Mouse (Mus musculus): Measurements from ENCODE around the gene Mat2a. TPM values are rescaled to one million over a fixed set of nuclear protein-coding genes. Genes with fewer than 3 reads are reported as not detected.

The Mat2a gene
- total RNA-seq, 2 experiments from 2014 or later: 192 to 403 TPM

DNA sequence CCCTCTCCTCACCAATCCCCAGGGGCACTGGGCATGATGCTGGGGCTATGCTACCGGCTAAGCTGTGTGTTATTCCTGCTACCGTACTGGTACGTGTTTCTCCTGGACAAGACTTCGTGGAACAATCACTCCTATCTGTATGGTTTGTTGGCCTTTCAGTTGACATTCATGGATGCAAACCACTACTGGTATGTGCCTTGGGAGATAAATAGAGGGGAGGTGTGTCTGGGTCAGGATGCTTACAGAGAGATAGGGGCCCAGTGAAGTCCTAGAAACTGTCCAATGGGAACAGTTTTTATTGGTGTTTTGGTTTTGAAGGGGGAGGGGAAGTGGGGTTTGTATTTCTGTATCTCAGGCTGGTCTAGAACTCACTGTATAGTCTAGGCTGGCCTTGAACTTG is 21.1 kb downstream of the Mat2a start:
- 0 out of 2 replicates have a peak, but pooled peaks have one; percentile 19 for ATAC-seq (replicated peaks; ENCODE audit: poor library complexity)

GRCm38 (mm10) chr6:72415964-72416772 is 23.2 kb downstream of the Mat2a start:
- ATAC-seq (replicated peaks; ENCODE audit: poor library complexity): no peak

DNA sequence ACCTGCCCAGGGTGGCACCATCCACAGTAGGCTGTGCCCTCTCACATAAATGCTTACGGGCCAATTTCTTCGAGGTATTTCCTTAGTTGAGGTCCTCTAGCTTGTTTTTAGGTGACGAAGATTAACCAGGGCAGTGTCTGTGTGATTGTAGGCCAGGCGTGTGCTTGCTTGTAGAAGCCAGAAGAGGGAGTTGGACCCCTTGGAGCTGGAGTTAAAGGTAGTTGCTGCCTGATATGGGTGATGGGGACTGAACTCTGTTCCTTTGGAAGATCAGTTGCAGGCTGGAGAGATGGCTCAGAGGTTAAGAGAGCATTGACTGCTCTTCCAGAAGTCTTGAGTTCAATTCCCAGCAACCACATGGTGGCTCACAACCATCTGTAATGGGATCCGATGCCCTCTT is 24.2 kb downstream of the Mat2a start:
- ATAC-seq (replicated peaks; ENCODE audit: poor library complexity): 0 out of 2 replicates have a peak, but pooled peaks have one; percentile 20

GRCm38 (mm10) chr6:72414076-72414756 is 25.1 kb downstream of the Mat2a start, which contains the start of gene Ggcx:
Ggcx (plus strand) TSS chr6:72414308.
- ATAC-seq (replicated peaks; ENCODE audit: poor library complexity): peak; percentile 95

GRCm38 (mm10) chr6:72410518-72410917 is 28.8 kb downstream of the Mat2a start:
- peak; percentile 32 for ATAC-seq (replicated peaks; ENCODE audit: poor library complexity)

DNA sequence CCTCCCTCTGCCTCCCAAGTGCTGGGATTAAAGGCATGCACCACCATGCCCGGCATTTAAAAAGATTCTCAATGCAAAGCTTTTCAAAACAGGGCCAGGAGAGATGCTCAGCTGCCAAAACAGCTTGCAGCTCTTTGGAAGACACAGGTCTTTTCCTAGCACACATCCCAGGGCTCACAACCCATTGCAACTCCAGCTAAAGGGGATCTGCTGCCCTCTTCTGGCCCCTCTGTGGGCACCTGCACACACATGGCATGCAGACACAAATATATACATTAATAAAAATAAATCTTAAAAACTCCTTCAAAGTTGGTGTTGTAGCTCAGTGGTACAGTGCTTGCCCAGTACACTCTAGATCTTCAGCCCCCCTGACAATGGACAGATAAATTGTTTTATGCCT is 29.4 kb downstream of the Mat2a start:
- no peak for ATAC-seq (replicated peaks; ENCODE audit: poor library complexity)

GRCm38 (mm10) chr6:72409567-72409966 is 29.8 kb downstream of the Mat2a start:
- ATAC-seq (replicated peaks; ENCODE audit: poor library complexity): no peak

GRCm38 (mm10) chr6:72407119-72407518 is 32.2 kb downstream of the Mat2a start:
- ATAC-seq (replicated peaks; ENCODE audit: poor library complexity): peak; percentile 99

GRCm38 (mm10) chr6:72405356-72405755 is 34.0 kb downstream of the Mat2a start:
- no peak for ATAC-seq (replicated peaks; ENCODE audit: poor library complexity)

DNA sequence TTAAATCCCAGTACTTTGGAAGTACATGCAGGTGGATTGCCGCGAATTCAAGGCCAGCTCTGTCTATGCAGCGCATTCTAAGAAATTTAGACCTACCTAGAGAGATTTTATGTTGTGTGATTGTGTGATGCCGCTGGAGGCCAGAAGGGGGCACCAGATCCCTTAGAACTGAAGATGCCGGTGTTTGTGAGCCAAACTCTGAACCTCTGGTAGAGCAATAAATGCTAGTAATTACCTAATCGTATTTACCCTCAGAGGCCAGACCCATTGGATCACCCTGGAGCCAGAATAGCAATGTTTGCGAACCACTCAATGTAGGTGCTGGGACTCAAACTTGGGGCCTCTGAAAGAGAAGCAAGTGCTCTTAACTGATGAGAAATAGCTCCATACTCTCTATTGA is 37.5 kb downstream of the Mat2a start:
- ATAC-seq (replicated peaks; ENCODE audit: poor library complexity): peak; percentile 97

DNA sequence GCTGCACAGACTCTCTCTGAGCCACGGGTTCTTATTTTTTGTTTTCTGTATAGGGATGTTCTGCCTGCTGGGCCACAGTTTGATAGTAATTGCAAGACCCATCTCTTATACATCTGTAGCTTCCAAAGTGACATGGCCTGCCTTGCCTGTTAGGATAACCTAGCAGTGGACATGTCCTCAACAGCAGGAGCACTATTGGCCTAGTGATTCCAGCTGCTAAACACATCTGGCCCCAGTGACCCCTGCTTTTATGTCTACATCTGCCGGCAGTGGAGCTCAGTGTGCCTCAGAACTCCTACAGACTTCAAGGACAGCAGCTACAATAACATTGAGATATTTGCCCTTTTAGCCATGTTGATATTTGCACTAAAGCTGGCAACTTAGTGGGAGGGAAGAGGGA is 39.4 kb downstream of the Mat2a start:
- ATAC-seq (replicated peaks; ENCODE audit: poor library complexity): no peak

GRCm38 (mm10) chr6:72396837-72397251 is 42.5 kb downstream of the Mat2a start:
- no peak for ATAC-seq (replicated peaks; ENCODE audit: poor library complexity)

GRCm38 (mm10) chr6:72392341-72392740 is 47.0 kb downstream of the Mat2a start:
- no peak for ATAC-seq (replicated peaks; ENCODE audit: poor library complexity)

- ATAC-seq (replicated peaks; ENCODE audit: poor library complexity): peak; percentile 21
Measured at GRCm38 (mm10) chr6:72390795-72391521, 48.4 kb downstream of the Mat2a start.

- ATAC-seq (replicated peaks; ENCODE audit: poor library complexity): peak; percentile 45
Measured at GRCm38 (mm10) chr6:72389941-72390771, 49.2 kb downstream of the Mat2a start, which contains the start of gene Vamp8. Vamp8 (minus strand) TSS chr6:72390703.

DNA sequence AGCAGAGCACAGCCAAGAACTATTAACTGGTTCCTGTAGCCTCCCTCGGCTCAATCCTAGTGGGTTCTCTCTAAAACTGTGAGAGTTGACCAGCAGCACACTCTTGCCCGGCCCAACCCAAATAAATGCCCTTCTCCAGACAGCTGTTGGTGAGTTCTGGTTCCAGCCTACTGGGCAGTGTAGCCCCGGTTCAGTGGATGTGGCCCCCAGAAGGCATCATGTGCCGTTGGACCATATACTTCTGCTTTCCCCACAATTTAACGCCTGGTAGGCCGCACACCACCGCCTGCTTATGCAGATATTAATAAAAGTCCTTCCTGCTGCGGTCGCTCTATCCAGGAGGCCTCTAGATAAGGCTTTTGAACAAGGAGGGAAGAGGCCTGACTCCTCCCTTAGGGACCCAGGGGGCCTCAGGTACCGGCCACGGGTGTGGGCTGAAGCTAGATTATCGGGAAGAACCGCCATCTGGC is 49.9 kb downstream of the Mat2a start:
- ATAC-seq (replicated peaks; ENCODE audit: poor library complexity): peak; percentile 76

DNA sequence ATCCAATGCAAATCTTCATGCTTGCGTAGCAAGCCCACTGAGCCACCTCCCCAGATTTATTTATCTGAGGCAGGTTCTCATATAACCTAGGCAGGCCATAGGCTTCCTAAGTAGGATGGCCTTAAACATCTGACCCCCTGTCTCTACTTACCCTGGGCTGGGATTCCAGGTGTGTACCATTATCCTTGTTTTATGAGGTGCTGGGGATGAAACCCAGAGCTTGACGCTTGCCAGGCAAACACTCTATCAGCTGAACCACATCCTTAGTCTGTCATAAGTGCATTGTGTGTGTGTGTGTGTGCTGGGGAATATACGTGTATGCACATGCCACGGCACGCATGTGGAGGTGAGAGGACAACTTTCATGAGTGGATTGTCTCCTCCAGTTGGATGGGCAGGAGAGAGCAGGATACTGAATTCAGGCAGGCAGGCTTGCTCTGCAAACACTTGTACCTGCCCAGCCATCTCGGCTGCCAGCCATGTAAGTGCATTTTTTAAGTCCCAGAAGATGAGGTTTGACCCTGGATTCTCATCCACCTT is 50.5 kb downstream of the Mat2a start:
- ATAC-seq (replicated peaks; ENCODE audit: poor library complexity): no peak

DNA sequence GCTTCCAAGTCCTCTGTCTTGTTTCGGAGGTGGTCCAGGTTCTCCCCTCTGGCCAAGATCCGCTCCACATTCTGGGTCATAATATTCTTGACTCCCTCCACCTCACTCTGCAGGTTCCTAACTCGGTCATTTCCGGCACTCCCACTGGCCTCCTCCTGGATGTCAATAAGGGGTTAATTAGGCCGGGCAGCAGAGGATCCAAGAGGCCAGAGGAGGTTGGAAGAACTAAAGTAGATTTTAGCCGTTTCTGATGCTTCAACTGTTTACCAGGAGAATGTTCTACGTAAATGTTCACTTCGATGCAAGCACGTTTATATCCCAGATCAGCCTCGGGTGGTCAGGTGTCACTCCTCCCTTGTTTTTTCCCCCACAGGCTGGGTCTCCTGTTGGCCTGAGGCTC is 51.1 kb downstream of the Mat2a start:
- no peak for ATAC-seq (replicated peaks; ENCODE audit: poor library complexity)

DNA sequence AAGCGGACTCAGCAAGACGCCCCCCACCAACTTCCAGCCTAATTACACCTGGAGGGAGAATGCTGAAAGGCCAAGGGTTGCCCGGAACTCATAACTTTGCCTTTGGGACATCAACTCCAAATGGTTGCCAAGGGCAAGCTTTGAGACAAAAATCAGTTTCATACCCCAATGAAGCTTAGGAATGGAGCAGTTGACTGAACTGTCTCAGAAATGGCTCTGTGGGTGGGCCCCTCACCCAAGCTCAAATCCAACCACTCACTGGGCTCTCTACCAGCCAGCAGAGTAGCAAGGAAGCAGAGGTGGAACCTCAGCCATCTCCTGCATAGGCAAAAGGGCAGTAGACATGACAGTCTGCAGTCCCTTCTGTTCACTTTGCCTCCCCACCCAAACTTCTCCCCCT is 51.5 kb downstream of the Mat2a start:
- no peak for ATAC-seq (replicated peaks; ENCODE audit: poor library complexity)

DNA sequence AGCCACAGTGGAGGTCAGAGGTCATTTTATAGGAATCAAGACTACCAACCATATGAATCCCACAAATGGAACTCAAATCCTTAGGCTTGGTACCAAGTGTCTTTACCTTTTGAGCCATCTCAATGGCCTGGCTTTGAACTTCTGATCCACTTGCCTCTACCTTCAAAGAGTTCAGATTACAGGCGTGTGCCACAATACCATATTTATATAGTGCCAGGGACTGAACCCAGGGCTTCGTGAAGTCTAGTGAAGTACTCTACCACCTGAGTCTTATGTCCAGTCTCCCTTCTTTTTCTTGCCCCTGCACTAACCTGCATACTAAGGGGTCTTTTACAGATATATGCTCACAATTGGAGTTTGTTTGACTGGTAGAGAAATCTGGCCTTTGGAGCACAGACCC is 52.8 kb downstream of the Mat2a start:
- ATAC-seq (replicated peaks; ENCODE audit: poor library complexity): no peak
